Mouse (Mus musculus): ENCODE results near the gene Tor3a. TPM values are rescaled to one million over a fixed set of nuclear protein-coding genes. Genes with fewer than 3 reads are reported as not detected.

Tor3a gene
- total RNA-seq, 1 experiment from 2014 or later: 24.6 TPM

DNA sequence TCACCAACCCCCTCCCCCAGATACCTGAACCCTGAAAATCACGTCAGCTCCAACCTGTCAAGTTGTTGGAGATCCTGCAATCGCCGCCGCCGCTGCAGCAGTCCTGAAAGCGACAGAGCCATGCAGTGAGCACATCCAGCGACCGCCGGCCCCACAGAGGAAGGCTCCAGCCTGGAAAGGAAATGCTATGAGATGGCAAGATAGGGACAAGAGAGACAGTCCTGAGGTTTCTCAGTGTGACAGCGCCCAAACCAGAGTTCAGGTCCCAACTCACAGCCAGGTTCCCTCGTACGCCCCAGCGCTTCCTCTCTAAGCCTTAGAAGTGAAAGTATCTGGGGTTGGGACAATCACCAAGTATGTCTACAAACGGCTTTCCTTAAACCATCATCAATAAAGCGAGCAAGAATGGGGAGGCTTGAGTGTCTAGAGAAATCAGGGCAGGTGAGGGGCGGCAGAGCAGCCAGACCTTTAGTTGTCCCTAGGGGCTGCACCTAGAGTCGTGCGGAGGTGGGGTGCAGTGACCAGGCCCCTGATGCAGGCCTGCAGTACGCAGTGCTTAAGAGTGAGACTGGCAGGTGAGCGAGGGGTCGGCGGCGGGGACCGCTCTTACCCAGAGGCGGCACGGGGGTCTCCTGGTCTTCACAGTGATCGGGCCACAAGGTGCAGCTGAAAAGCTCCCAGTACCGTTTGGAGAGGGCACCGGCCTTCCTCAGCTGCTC is 521 bp downstream of the Tor3a start:
- ATAC-seq (ENCODE audit: extremely low read depth, insufficient number of reproducible peaks, low FRiP score, poor library complexity, severe bottlenecking): peak; percentile 31

DNA sequence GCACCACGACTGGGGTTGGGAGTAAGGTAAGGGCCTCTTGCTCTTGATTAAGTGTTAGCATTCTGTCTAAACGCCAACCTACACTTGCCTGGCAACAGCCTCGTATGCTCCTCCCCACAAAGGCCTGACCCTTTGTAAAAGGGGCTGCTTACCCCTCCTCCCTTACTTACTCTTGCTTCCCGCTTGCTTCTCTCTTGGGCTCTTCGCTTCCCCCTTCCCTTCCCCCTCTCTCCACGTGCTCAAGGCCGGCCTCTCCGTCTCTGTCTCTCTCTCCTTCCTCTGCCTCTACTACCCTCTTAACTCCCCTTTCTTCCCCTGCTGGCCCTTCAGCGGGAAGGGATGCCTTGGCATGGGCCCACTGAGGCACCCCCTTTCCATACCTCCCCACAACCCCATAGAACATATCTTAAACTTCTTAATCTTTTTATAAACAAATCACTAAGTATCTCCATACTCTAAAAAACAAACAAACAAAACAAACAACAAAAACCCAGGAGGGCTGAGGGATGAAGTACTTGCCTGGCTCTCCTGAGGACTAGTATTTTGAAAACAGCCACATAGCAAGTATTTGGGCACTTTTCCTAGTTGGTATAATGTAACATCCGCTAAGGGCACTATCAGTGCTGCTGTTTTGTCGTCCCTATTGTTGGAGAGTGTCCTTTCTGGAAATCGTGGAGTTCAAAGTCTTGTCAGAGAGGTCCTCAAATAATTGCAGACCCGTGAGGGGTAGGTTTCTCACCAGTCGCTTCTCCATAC is 1.3 kb downstream of the Tor3a start:
- no peak for ATAC-seq (ENCODE audit: extremely low read depth, insufficient number of reproducible peaks, low FRiP score, poor library complexity, severe bottlenecking)

DNA sequence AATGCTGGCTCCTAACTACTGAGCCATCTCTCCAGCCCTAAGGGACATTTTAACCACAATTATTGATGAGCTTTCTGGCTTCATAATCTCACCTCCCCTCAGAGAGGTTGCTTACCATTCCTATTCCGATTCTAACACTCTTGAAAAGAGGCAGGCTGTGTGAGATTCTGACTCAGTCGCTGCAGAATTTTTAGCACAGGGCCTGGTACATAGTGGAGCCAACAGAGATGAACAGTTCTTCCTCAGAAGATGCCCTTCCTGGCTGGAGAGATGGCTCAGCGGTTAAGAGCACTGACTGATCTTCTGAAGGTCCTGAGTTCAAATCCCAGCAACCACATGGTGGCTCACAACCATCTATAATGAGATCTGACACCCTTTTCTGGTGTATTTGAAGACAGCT is 2.2 kb downstream of the Tor3a start:
- no peak for ATAC-seq (ENCODE audit: extremely low read depth, insufficient number of reproducible peaks, low FRiP score, poor library complexity, severe bottlenecking)

DNA sequence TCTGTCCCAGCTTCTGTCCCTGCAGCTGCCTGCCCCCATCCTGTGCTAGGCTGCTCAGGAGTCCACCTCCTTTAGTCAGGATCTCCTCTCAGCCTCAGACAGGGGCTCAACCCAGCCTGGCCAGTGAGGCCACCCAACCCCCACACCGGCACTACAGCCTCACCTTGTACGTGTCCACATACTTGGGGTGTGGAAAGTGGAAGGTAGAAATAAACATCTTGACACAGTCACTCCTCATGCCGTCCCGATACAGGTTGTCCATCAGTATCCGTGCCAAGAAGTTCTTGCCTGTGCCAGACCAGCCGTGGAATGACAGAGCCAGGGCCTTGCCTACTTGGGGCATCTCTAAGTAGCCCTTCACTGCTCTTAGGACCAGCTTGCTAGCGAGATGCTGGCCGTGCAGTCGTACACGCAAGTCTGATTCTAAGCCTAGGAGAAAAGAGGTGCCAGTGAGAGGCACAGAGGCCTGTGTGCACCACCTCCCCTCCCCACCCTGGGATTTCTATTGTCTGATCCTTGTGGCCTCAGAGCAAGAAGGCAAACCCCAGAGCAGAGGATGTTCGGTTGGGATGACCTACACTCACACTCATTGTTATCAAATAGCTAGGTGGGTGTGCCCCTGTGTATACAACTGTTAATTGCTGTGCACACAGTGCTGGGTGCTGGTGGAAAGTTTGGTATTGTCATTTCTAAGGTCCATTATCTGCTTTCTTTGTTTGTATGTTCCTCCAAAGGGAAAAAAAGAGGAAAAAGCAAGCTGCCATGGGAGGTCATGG is 4.8 kb downstream of the Tor3a start:
- ATAC-seq (ENCODE audit: extremely low read depth, insufficient number of reproducible peaks, low FRiP score, poor library complexity, severe bottlenecking): no peak

DNA sequence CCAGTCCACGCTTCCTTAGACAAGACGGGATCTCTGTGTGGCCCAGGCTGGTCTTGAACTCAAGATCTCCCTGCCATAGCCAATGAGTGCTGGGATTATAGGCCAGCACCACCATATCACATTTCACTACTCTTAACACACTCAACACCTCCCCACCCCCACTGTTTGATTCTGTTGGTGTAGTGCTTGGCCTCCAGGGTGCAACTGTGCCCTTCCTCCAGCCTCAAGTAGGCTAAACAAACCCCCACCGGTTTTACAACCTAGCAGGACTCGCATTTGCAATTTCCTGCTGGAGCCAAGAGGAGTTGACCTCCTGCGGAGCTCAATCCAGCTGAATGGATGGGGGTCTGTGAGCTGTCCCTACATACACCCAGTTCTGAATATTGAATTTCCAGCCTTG is 5.6 kb downstream of the Tor3a start:
- ATAC-seq (ENCODE audit: extremely low read depth, insufficient number of reproducible peaks, low FRiP score, poor library complexity, severe bottlenecking): no peak

DNA sequence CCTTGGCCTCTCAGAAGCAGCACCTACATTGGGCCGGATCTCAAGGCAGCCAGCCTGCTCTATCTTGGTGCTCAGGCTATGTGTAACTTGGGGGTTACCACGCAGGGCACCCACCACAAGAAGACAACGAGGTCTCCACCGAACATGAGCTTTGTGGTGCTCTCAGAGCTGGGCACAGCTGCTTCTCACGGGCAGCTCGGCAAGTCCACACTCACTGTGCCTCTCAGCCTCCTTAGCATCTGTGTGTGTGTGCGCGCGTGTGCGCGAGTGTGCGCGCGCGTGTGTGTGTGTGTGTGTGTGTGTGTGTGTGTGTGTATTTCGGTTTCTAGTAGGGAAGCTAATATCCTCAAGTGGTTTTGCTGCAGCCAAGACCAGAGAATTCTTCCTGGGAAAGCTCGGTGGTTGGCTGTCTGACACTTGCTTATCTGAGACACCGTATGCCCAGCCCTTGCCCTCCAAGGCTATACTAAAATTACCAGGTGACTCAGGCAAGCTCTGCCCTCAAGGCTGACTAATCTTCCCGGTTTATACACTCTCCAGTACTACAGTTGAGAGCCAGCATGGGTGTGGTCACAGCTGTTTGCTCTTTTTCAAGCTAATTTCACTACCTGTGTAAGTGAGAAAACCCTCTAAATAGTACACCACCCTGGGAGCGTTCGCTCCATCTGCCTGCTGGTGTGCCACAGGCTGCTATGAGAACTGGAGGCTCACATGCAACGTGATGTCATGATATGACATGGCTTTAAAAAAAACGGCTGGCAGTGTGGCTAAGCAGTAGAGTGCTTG is 6.8 kb downstream of the Tor3a start:
- ATAC-seq (ENCODE audit: extremely low read depth, insufficient number of reproducible peaks, low FRiP score, poor library complexity, severe bottlenecking): no peak

DNA sequence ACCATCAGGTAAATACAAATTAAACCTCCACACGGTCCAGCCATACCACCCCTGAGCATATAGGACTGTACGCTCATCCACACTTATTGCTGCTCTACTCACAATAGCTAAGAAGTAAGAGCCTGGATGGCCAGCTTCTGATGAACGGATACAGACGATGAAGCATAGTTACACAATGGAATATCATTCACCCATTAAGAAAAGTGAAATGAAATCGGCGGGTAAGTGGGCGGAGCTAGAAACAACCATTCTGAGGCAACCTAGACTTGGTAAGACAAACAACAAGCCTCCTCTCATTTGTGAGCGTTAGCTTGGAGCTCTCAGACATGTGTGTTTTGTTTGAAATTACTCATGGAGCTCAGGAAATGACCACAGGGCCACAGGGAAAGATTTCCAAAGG is 8.4 kb downstream of the Tor3a start:
- no peak for ATAC-seq (ENCODE audit: extremely low read depth, insufficient number of reproducible peaks, low FRiP score, poor library complexity, severe bottlenecking)

DNA sequence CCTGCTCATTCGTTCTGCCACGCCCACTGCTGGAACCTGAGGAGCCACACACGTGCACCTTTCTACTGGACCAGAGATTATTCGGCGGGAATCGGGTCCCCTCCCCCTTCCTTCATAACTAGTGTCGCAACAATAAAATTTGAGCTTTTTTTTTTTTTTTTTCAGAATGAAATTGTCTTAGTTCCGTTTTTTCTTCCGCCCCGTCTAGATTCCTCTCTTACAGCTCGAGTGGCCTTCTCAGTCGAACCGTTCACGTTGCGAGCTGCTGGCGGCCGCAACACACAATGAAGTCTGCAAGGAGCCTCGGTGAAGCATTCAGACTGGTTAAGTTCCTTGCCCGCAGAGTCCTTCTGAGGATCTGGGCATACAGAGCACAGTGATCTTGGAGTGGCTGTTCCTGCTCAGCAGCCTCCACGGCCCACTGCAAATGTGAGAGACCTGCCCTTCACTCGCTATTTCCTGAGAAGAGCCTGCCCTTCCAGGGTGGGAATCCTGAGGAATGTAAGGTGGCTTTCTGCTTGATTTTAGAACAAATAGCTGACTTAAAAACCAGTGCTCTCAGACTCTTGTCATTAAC is 13.4 kb downstream of the Tor3a start:
- 0 out of 2 replicates have a peak, but pooled peaks have one; percentile 20 for ATAC-seq (ENCODE audit: extremely low read depth, insufficient number of reproducible peaks, low FRiP score, poor library complexity, severe bottlenecking)

DNA sequence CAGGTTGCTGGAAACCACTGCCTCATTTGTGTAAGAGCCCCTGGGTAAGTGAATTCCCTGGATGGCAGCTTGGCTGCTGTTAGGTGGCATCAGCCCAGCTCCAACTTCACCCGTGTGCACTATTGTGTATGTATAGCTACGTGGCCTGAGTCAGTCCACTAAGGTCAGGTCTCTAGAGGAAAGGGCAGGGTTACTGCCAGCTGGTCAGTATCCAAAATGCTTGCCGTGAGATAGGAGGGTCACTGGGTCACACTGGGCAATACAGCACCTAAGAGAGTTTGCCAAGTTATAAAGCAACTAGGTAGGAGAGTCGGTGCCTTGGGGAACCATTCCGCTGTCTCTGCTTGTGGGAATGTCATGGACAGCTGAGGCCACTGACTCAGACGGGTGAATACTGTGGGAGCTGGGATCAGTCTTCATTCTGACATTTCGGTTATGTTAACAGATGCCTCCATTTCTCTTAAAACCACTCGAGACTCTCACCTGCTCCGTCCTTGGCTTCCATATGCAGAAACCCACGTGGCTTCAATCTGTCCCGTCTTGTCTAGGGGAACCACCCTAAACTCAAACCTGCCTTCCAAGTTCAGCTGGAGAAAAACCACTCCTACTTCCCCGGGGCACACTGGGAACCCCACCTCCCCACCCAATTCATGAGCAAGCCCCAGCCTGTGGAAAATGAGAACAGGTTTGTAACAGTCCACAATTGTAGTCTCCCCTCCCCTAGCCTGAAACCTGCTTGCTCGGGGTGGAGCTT is 14.1 kb downstream of the Tor3a start:
- ATAC-seq (ENCODE audit: extremely low read depth, insufficient number of reproducible peaks, low FRiP score, poor library complexity, severe bottlenecking): no peak

DNA sequence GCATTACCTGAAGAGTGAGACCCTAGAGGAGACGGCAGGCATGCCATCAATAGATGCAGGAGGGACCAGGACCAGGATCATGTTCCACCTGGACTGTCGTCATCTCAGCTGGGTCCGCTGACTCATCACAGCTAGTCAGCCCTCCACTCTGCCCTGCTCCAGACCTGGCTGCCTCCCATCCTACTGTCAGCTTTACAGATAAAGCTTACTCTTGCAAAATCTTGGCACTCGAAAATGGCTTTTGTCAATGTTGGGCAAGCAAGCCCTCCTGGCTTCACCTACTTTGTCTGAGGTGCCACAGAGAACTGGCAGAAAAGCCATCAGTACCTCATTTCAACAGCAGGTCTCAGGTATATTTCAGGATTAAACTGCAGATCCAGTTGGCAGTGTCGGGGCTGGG is 15.5 kb downstream of the Tor3a start:
- no peak for ATAC-seq (ENCODE audit: extremely low read depth, insufficient number of reproducible peaks, low FRiP score, poor library complexity, severe bottlenecking)

DNA sequence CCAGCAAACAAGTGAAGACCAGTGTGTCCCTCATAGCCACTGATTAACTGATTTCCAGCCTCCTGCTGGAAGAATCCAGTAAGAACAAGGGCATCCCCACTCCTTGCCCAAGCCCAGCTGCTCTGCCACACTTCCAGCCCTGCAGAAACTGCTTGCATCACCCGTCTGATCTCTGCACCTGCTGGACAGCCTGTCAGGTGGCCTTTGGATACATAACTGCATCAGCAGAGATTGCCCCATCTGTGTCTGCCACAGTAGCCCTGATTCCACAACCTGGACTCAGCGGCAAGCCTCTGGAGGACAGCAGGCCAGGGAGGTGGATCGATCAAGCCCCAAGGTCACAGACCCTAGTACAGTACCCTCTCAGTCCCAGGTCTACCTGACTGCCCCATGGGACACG is 16.6 kb downstream of the Tor3a start:
- no peak for ATAC-seq (ENCODE audit: extremely low read depth, insufficient number of reproducible peaks, low FRiP score, poor library complexity, severe bottlenecking)

DNA sequence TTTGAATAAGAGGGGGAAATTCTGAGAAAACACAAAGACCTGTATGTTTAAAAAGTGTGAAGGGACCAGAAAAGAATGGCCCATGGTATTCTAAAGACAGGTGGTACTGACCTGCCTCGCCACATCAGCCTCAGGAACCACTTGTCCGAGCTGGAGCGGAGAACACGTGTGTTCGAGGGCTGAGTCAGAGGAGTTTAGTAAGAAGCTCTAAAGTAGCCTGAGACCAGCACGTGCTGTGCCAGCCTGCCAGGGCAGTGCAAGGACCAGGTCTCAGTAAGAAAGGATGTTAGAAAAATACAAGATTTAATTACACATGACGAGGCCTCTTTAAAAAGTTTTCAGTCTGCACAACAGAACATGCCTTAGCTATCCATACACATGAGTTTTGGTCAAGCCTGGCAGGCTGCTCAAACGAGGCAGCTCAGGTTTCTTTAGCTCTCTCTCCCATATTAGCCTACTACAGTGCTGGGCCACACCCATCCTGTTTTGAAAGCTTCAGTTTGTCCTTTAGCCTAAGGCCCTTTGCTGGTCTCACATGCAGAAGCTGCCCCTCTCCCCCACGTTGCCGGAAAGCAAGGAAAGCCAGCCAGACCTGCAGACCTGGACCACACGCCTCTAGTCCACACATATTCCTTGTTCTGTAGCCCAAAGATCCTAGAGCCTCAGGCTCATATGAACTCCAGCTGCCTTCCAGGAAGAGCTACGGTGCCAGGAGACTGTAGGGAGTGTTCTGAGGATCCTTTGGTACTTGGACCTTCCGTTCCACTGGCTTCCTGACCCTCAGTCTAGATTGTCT is 19.2 kb downstream of the Tor3a start:
- no peak for ATAC-seq (ENCODE audit: extremely low read depth, insufficient number of reproducible peaks, low FRiP score, poor library complexity, severe bottlenecking)

DNA sequence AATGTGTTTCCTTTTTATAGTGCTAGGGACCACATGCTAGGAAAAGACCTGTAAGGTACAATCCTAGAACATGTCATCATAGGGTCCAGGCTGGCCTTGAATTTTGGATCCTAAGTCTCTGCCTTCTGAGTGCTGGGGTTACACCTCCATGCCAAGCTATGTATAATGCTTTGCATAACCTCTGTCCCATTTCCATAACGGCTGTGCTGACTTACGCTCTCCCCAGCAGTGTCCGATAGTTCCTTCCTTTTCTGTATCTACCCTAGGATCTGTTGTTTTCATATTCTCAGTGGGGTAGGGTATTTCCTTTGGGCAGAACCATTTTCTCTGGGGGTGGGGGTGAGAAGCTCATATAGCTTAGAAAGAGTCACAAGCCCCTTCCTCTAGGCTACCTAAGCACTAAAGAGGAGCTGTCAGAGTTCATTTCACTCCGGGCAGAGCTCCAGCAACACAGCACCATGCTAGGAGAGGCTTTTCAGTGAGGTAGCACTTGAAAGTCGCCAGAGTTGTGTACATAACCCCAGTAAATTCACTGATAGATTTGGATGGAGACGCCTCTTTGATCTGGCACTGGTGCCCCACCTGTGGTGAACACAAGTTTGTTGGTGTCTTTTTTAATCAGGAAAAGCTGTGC is 21.9 kb downstream of the Tor3a start:
- ATAC-seq (ENCODE audit: extremely low read depth, insufficient number of reproducible peaks, low FRiP score, poor library complexity, severe bottlenecking): no peak

DNA sequence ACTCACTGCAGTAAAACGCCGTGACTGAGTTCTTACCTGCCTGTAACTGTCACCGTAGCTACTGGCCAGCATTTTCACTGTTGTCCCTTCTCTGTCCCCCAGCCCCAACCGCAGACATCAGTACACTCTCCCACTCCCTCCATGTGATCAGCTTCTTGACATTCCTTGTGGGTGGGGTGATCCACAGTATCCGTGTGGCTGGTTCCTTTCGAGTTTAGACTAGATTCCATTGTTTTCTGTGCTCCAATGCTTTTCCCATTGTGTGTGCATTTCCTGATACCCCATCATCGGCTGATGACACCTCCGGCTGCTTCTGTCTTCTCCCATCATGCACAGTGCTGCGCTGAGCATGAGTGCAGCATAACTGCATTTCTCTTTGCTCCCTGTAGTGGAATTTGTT is 23.5 kb downstream of the Tor3a start:
- ATAC-seq (ENCODE audit: extremely low read depth, insufficient number of reproducible peaks, low FRiP score, poor library complexity, severe bottlenecking): no peak

DNA sequence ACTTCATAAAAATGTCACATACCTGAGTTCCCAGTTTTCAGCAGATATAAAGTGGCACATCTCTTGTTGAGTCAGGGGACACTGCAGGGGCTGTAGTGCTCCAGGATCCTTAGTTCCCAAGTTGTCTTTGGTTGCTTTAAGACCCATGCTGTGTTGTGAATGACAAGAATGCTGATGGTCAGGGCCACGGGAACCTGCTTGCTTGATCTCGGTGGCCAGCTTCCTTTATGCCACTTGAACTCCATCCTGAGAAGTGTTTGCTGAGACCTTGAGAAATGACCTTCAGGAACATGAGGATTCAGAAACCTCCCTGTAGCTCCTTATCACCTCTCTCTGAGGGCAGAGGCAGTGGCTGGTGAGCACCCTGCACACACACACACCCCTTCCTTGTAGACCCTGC is 25.5 kb downstream of the Tor3a start:
- no peak for ATAC-seq (ENCODE audit: extremely low read depth, insufficient number of reproducible peaks, low FRiP score, poor library complexity, severe bottlenecking)

DNA sequence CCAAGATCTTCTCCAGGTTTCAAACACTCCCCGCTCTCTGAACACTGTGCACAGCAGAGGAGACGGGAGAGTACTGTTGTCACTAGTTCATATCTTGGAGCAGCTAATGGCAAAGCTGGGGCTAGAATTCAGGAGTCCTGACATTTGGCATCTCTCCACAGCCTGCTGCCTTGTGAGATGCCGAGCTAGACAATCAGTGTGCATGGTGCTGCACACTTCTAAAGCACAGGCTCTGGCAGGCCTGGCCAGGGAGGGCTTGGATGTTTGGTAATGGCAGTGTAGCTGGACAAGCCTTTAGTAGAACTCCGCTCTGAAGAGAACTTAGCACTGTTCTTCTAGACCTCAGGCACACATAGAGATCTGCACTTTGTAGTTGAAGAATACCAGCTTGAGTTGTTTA is 28.2 kb downstream of the Tor3a start:
- ATAC-seq (ENCODE audit: extremely low read depth, insufficient number of reproducible peaks, low FRiP score, poor library complexity, severe bottlenecking): no peak

Data from neutrophil, adult 5-6 weeks (primary cell).